Comparison of ENCODE assay signal across 22 mouse cellular contexts in genomic region chr19:10564278-10564677, GRCm38 (mm10). TPM values are rescaled to one million over a fixed set of nuclear protein-coding genes. Genes with fewer than 3 reads are reported as not detected.
DNase-seq lines count a peak whose midpoint lies in the region; ATAC-seq and TF ChIP-seq lines count a peak whose summit lies in the region.
"Had no signal": no experiment of that assay in that cellular context is flagged by ENCODE, and none has a peak within 500 bp of the region (broad histone marks: within the 10 kb centered on the region; RNA-seq: fewer than 3 reads in every experiment).

No protein-coding gene starts in this region.

- no peaks in the 10 kb centered on the region for H3K79me2 ChIP-seq in MEL (ENCODE audit: control insufficient read depth, insufficient read depth, low read length, poor library complexity)

- H3K4me3 ChIP-seq in MEL (ENCODE audit: control insufficient read depth in 1 of 2, insufficient read depth in 1 of 2, low read depth in 2 of 2, low read length in 2 of 2) = no peak overlapping the region

- DNase-seq in MEL (ENCODE audit: low read depth, low spot score) = peak; percentile 36
- no peak for DNase-seq in cerebellum, adult 9-11 months
- no peak for DNase-seq in kidney, adult 11 months
- DNase-seq in right cerebral cortex, postnatal 36 days (ENCODE audit: low spot score in 2 of 2) = no peak
- DNase-seq: adrenal gland, adult 2 months; adrenal gland, adult 8-10 months; adrenal gland, postnatal 10 days; adrenal gland, postnatal 14 days; adrenal gland, postnatal 25 days; adrenal gland, postnatal 36 days; B cell, adult 2 months; cerebellum, adult 11 months; cerebellum, adult 11-12 months; cerebellum, adult 18-20 months; cerebellum, adult 2 months had no signal

- ATAC-seq in megakaryocyte progenitor cell, adult 5-6 weeks (replicated peaks; ENCODE audit: poor library complexity) = peak; percentile 73
- ATAC-seq in megakaryocyte-erythroid progenitor cell, adult 5-6 weeks (replicated peaks; ENCODE audit: low FRiP score, low TSS enrichment, poor library complexity, severe bottlenecking) = peak; percentile 80
- ATAC-seq: activated CD4-positive, CD25-positive, alpha-beta regulatory T cell, adult 4 months; CD4-positive, CD25-positive, alpha-beta regulatory T cell, adult 4 months; Patski had no signal

- TF ChIP-seq CTCF in MEL (IDR thresholded peaks at IDR 0.05 in 2 of 3, conservative IDR thresholded peaks at IDR 0.05 in 1 of 3; ENCODE audit: control insufficient read depth in 1 of 3, insufficient read depth in 1 of 3, low read depth in 2 of 3, low read length in 3 of 3, poor library complexity in 1 of 3, severe bottlenecking in 1 of 3) = no peak

- no peaks in the 10 kb centered on the region for H3K27me3 ChIP-seq in MEL (ENCODE audit: control insufficient read depth in 1 of 2, insufficient read depth in 2 of 2, low read length in 2 of 2)
- H3K27me3 ChIP-seq: CH12.LX, Patski had no signal

- peaks cover 0 to 10% of the 10 kb centered on the region in 2 experiments; a peak in 2 of 4 replicates for H3K36me3 ChIP-seq in MEL (ENCODE audit: control insufficient read depth in 1 of 2, insufficient read depth in 2 of 2, low read length in 2 of 2)

- H3K27ac ChIP-seq in MEL (ENCODE audit: control insufficient read depth, low read depth, low read length) = no peak overlapping the region

- peaks cover 0 to 17% of the 10 kb centered on the region in 2 experiments; a peak in 2 of 4 replicates for H3K4me1 ChIP-seq in MEL (ENCODE audit: control insufficient read depth in 1 of 2, insufficient read depth in 2 of 2, low read length in 2 of 2)

- no peak for TF ChIP-seq RAD21 in MEL (IDR thresholded peaks at IDR 0.05; ENCODE audit: low read depth, low read length)

- no peak for TF ChIP-seq POLR2A in MEL (IDR thresholded peaks at IDR 0.05; ENCODE audit: control insufficient read depth in 1 of 2, insufficient read depth in 1 of 2, low read depth in 1 of 2, low read length in 2 of 2, poor library complexity in 1 of 2)

- no peak overlapping the region for H3K9ac ChIP-seq in MEL (ENCODE audit: control insufficient read depth, low read depth, low read length, poor library complexity, severe bottlenecking)

- H3K9me3 ChIP-seq in MEL (replicated peaks; ENCODE audit: insufficient read depth, low read length) = no peaks in the 10 kb centered on the region
- H3K9me3 ChIP-seq: G1E had no signal

- TF ChIP-seq EP300 in MEL (IDR thresholded peaks at IDR 0.05; ENCODE audit: low read depth in 1 of 2, low read length in 2 of 2) = 0 out of 4 replicates have a peak, but pooled peaks of 1 of the 2 experiments have one; percentile 19

TF ChIP-seq in MEL, 35 proteins besides CTCF, POLR2A, EP300 and RAD21:
- TF ChIP-seq MXI1 (IDR thresholded peaks at IDR 0.05; ENCODE audit: low read depth, low read length) = no peak

RNA-seq across cellular contexts. Expression of gene Tmem216, which starts 8.2 kb away (rescaled TPM):
- 38.5 and 48.0 TPM in 2 replicates for total RNA-seq in MEL (2012; rRNA removed)
- 10 to 100 TPM in 1 of 2 experiments, not detected in 1; 48.1 TPM for polyA plus RNA-seq in MEL (2012; ENCODE audit: insufficient read depth in 1 of 2, insufficient read length in 2 of 2, low read depth in 1 of 2, low replicate concordance in 2 of 2, missing spikeins in 1 of 2)
- 42.9 and 50.8 TPM in 2 replicates for total RNA-seq in megakaryocyte progenitor cell, adult 5-6 weeks (2015)
- total RNA-seq in megakaryocyte progenitor cell, adult 5-6 weeks (2017) = 25.3 and 28.7 TPM in 2 replicates
- total RNA-seq in megakaryocyte-erythroid progenitor cell, adult 5-6 weeks (2014; fragmentation: Nextera tagmentation) = 9.0 and 14.9 TPM in 2 replicates
- total RNA-seq in megakaryocyte-erythroid progenitor cell, adult 5-6 weeks (2017) = 12.2 and 19.9 TPM in 2 replicates

RNA-seq across cellular contexts. Expression of gene Cyb561a3, which starts 12.7 kb away (rescaled TPM):
- total RNA-seq in MEL (2012; rRNA removed) = 7.6 and 9.0 TPM in 2 replicates
- 10 to 100 TPM in 1 of 2 experiments, not detected in 1; 14.3 TPM for polyA plus RNA-seq in MEL (2012; ENCODE audit: insufficient read depth in 1 of 2, insufficient read length in 2 of 2, low read depth in 1 of 2, low replicate concordance in 2 of 2, missing spikeins in 1 of 2)
- 27.5 and 28.6 TPM in 2 replicates for total RNA-seq in megakaryocyte progenitor cell, adult 5-6 weeks (2015)
- total RNA-seq in megakaryocyte progenitor cell, adult 5-6 weeks (2017) = 28.8 and 29.6 TPM in 2 replicates
- 17.7 and 27.3 TPM in 2 replicates for total RNA-seq in megakaryocyte-erythroid progenitor cell, adult 5-6 weeks (2014; fragmentation: Nextera tagmentation)
- total RNA-seq in megakaryocyte-erythroid progenitor cell, adult 5-6 weeks (2017) = 7.6 and 11.9 TPM in 2 replicates

RNA-seq across cellular contexts. Expression of gene Tmem138, which starts 12.9 kb away (rescaled TPM):
- 10.8 and 11.9 TPM in 2 replicates for total RNA-seq in MEL (2012; rRNA removed)
- 10 to 100 TPM in 1 of 2 experiments, not detected in 1; 25.2 TPM for polyA plus RNA-seq in MEL (2012; ENCODE audit: insufficient read depth in 1 of 2, insufficient read length in 2 of 2, low read depth in 1 of 2, low replicate concordance in 2 of 2, missing spikeins in 1 of 2)
- 37.8 and 38.7 TPM in 2 replicates for total RNA-seq in megakaryocyte progenitor cell, adult 5-6 weeks (2015)
- 8.2 and 10.5 TPM in 2 replicates for total RNA-seq in megakaryocyte progenitor cell, adult 5-6 weeks (2017)
- total RNA-seq in megakaryocyte-erythroid progenitor cell, adult 5-6 weeks (2014; fragmentation: Nextera tagmentation) = 24.4 and 51.9 TPM in 2 replicates
- total RNA-seq in megakaryocyte-erythroid progenitor cell, adult 5-6 weeks (2017) = 7.2 and 8.8 TPM in 2 replicates

RNA-seq across cellular contexts. Expression of gene Sdhaf2, which starts 38.3 kb away (rescaled TPM):
- 61.2 and 68.5 TPM in 2 replicates for total RNA-seq in MEL (2012; rRNA removed)
- 10 to 100 TPM in 1 of 2 experiments, not detected in 1; 74.6 TPM for polyA plus RNA-seq in MEL (2012; ENCODE audit: insufficient read depth in 1 of 2, insufficient read length in 2 of 2, low read depth in 1 of 2, low replicate concordance in 2 of 2, missing spikeins in 1 of 2)
- 43.3 and 45.4 TPM in 2 replicates for total RNA-seq in megakaryocyte progenitor cell, adult 5-6 weeks (2015)
- total RNA-seq in megakaryocyte progenitor cell, adult 5-6 weeks (2017) = 54.4 and 60.1 TPM in 2 replicates
- total RNA-seq in megakaryocyte-erythroid progenitor cell, adult 5-6 weeks (2014; fragmentation: Nextera tagmentation) = 71.9 and 73.0 TPM in 2 replicates
- 61.3 and 105 TPM in 2 replicates for total RNA-seq in megakaryocyte-erythroid progenitor cell, adult 5-6 weeks (2017)

RNA-seq across cellular contexts. Expression of gene Cpsf7, which starts 39.2 kb away (rescaled TPM):
- 36.2 and 36.9 TPM in 2 replicates for total RNA-seq in MEL (2012; rRNA removed)
- polyA plus RNA-seq in MEL (2012; ENCODE audit: insufficient read depth in 1 of 2, insufficient read length in 2 of 2, low read depth in 1 of 2, low replicate concordance in 2 of 2, missing spikeins in 1 of 2) = 100 to 1,000 TPM in 1 of 2 experiments, 10 to 100 TPM in 1; 69.8 to 183 TPM
- total RNA-seq in megakaryocyte progenitor cell, adult 5-6 weeks (2015) = 53.8 and 60.5 TPM in 2 replicates
- total RNA-seq in megakaryocyte progenitor cell, adult 5-6 weeks (2017) = 30.0 and 37.9 TPM in 2 replicates
- total RNA-seq in megakaryocyte-erythroid progenitor cell, adult 5-6 weeks (2014; fragmentation: Nextera tagmentation) = 98.2 and 112 TPM in 2 replicates
- total RNA-seq in megakaryocyte-erythroid progenitor cell, adult 5-6 weeks (2017) = 36.3 and 39.4 TPM in 2 replicates
